Mouse (Mus musculus) heart, embryonic 12.5 days (tissue): ENCODE measurements around the gene Gm17490. TPM values are rescaled to one million over a fixed set of nuclear protein-coding genes. Genes with fewer than 3 reads are reported as not detected.

Source experiments
- ATAC-seq: fragments of 200-750 bp; cut with Nextera tagmentation; 2 replicates; pipeline ENCODE4 v1.8.0; 2017; ENCODE audit warnings: moderate TSS enrichment, moderate library complexity; ENCODE audit not compliant: insufficient number of reproducible peaks, low FRiP score
- H3K27ac ChIP-seq: fragments of 300-500 bp; sonication (generic); 2 replicates; pipeline ENCODE4 v1.5.1; 2016; ENCODE audit warnings: mild to moderate bottlenecking, moderate library complexity; ENCODE audit not compliant: poor library complexity, severe bottlenecking
- H3K27me3 ChIP-seq: fragments of 300-500 bp; sonication (generic); replicated peaks from 2 replicates; pipeline ENCODE4 v1.6.1; 2016; ENCODE audit warnings: mild to moderate bottlenecking, moderate library complexity
- H3K36me3 ChIP-seq: fragments of 300-500 bp; sonication (generic); 2 replicates; pipeline ENCODE4 v1.6.1; 2016; ENCODE audit warnings: mild to moderate bottlenecking, moderate library complexity
- H3K4me1 ChIP-seq: fragments of 300-500 bp; sonication (generic); replicated peaks from 2 replicates; pipeline ENCODE4 v1.6.1; 2016; ENCODE audit warnings: mild to moderate bottlenecking
- H3K4me2 ChIP-seq: fragments of 300-500 bp; sonication (generic); 2 replicates; pipeline ENCODE4 v1.6.1; 2016; ENCODE audit warnings: mild to moderate bottlenecking, moderate library complexity
- H3K4me3 ChIP-seq: fragments of 300-500 bp; sonication (generic); 2 replicates; pipeline ENCODE4 v1.5.1; 2016; ENCODE audit warnings: mild to moderate bottlenecking
- H3K9ac ChIP-seq: fragments of 300-500 bp; sonication (generic); 2 replicates; pipeline ENCODE4 v1.6.1; 2016; ENCODE audit warnings: mild to moderate bottlenecking, moderate library complexity
- H3K9me3 ChIP-seq: fragments of 300-500 bp; sonication (generic); replicated peaks from 2 replicates; pipeline ENCODE4 v1.6.1; 2016; ENCODE audit warnings: mild to moderate bottlenecking, moderate library complexity
- WGBS: fragments of 180-500 bp; shearing (Covaris S2); methylation state at CpG from one replicate; pipeline ENCODE4 v1.1.7; 2016; 5-methylcytosine and 5-hydroxymethylcytosine counted together
- polyA plus RNA-seq: library from polyadenylated mRNA; unstranded; fragments of >200 nt; fragmentation: Nextera tagmentation; extraction: Ambion mirVana; gene quantifications from 2 replicates; pipeline ENCODE4 v1.2.1, GENCODE M21; 2016

Gm17490 gene
- polyA plus RNA-seq, 1 experiment from 2014 or later = not detected

GRCm38 (mm10) chr2:11596690-11597089, 29.4 kb downstream of the Gm17490 start:
- peaks cover 78% of the 10 kb centered on the region for H3K36me3 ChIP-seq
- 89% methylated on average over 2 of the region's 2 CpGs for WGBS

GRCm38 (mm10) chr2:11587996-11588395, 38.1 kb downstream of the Gm17490 start:
- no peak for ATAC-seq
- H3K36me3 ChIP-seq = peaks cover 98% of the 10 kb centered on the region
- 87% methylated on average over 4 of the region's 4 CpGs for WGBS
- H3K9ac ChIP-seq = no peak overlapping the region
- no peak overlapping the region for H3K4me2 ChIP-seq
- H3K4me3 ChIP-seq = no peak overlapping the region
- H3K4me1 ChIP-seq = no peaks in the 10 kb centered on the region
- H3K9me3 ChIP-seq = no peaks in the 10 kb centered on the region
- H3K27me3 ChIP-seq = no peaks in the 10 kb centered on the region
- no peak overlapping the region for H3K27ac ChIP-seq

More at GRCm38 (mm10) chr2:11596690-11597089, 29.4 kb downstream of the Gm17490 start:
- H3K9me3 ChIP-seq = no peaks in the 10 kb centered on the region
- H3K4me3 ChIP-seq = no peak overlapping the region
- ATAC-seq = no peak
- H3K27me3 ChIP-seq = no peaks in the 10 kb centered on the region
- peaks cover 2% of the 10 kb centered on the region for H3K4me1 ChIP-seq
- no peak overlapping the region for H3K27ac ChIP-seq
- no peak overlapping the region for H3K9ac ChIP-seq
- H3K4me2 ChIP-seq = no peak overlapping the region

- H3K9ac ChIP-seq = no peak overlapping the region
- H3K27me3 ChIP-seq = no peaks in the 10 kb centered on the region
- no peak for ATAC-seq
- H3K4me3 ChIP-seq = no peak overlapping the region
- H3K4me2 ChIP-seq = no peak overlapping the region
- no peaks in the 10 kb centered on the region for H3K4me1 ChIP-seq
- no peak overlapping the region for H3K27ac ChIP-seq
- 82% methylated on average over 4 of the region's 4 CpGs for WGBS
- H3K9me3 ChIP-seq = peaks cover 9% of the 10 kb centered on the region; the same call in 1 of the 2 replicates
- H3K36me3 ChIP-seq = peaks cover 31% of the 10 kb centered on the region
These were observed 46.7 kb downstream of the Gm17490 start for GRCm38 (mm10) chr2:11579399-11579798.

- peaks cover 9% of the 10 kb centered on the region; the same call in 1 of the 2 replicates for H3K9me3 ChIP-seq
- H3K36me3 ChIP-seq = peaks cover 19% of the 10 kb centered on the region
- H3K4me1 ChIP-seq = no peaks in the 10 kb centered on the region
- H3K9ac ChIP-seq = no peak overlapping the region
- ATAC-seq = no peak
- H3K27me3 ChIP-seq = no peaks in the 10 kb centered on the region
- H3K27ac ChIP-seq = no peak overlapping the region
- WGBS = 86% methylated on average over 6 of the region's 6 CpGs
- H3K4me3 ChIP-seq = no peak overlapping the region
- H3K4me2 ChIP-seq = no peak overlapping the region
These were observed 47.9 kb downstream of the Gm17490 start for GRCm38 (mm10) chr2:11578187-11578586.

Other genes starting within 250 kb of the Gm17490 start
- 11.8 and 12.6 TPM in 2 replicates for gene Pfkfb3, start 72.2 kb downstream of the Gm17490 start, polyA plus RNA-seq
- gene Rbm17, start 22.1 kb downstream of the Gm17490 start, polyA plus RNA-seq = 101 and 103 TPM in 2 replicates
- gene Il2ra, start 16.5 kb upstream of the Gm17490 start, polyA plus RNA-seq = not detected in 2 replicates
- gene Il15ra, start 79.0 kb upstream of the Gm17490 start, polyA plus RNA-seq = 6.4 and 7.0 TPM in 2 replicates
- 133 and 138 TPM in 2 replicates for gene Fbh1, start 151.3 kb upstream of the Gm17490 start, polyA plus RNA-seq
- 35.7 and 36.8 TPM in 2 replicates for gene Ankrd16, start 151.6 kb upstream of the Gm17490 start, polyA plus RNA-seq